Mouse (Mus musculus): Measurements from ENCODE around the gene Ccdc9b. TPM values are rescaled to one million over a fixed set of nuclear protein-coding genes. Genes with fewer than 3 reads are reported as not detected.

Ccdc9b gene
- polyA plus RNA-seq, 1 experiment from 2014 or later, result 1.3 TPM

DNA sequence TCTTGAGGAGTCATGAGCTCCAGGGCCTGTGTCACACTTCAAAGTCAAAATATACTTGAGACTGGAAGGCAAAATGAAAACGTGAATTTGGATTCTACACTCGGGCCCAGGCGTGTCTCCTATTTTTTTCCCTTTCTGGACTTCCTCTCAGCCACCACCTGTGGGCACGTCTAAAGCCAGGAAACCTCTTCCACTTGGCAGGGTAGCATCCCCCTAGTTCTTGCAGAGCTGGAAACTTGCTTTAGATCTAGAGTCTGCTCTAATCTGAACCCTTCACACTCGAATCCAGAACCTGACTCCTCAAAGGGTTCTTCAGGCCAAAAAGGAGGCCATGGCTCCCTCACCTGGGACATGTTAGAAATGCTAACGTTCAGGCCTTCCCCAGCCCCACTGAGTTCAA is 7.1 kb downstream of the Ccdc9b start:
- no peak overlapping the region for H3K4me2 ChIP-seq (ENCODE audit: low read length)
- H3K27me3 ChIP-seq (replicated peaks; ENCODE audit: control insufficient read depth, insufficient read depth, low read length), result no peaks in the 10 kb centered on the region
- H3K4me3 ChIP-seq (replicated peaks; ENCODE audit: low read length), result no peak overlapping the region
- H3K9ac ChIP-seq (replicated peaks; ENCODE audit: low read depth, low read length), result no peak overlapping the region
- WGBS, result 87% methylated on average over 6 of the region's 6 CpGs
- H3K4me1 ChIP-seq (replicated peaks; ENCODE audit: control insufficient read depth, insufficient read depth, low read length), result peaks cover 10% of the 10 kb centered on the region
- ATAC-seq, result no peak
- H3K27ac ChIP-seq (ENCODE audit: low read length), result no peak overlapping the region
- no peaks in the 10 kb centered on the region for H3K9me3 ChIP-seq (ENCODE audit: control insufficient read depth, low read length)
- H3K36me3 ChIP-seq (ENCODE audit: control insufficient read depth, insufficient read depth), result no peaks in the 10 kb centered on the region

DNA sequence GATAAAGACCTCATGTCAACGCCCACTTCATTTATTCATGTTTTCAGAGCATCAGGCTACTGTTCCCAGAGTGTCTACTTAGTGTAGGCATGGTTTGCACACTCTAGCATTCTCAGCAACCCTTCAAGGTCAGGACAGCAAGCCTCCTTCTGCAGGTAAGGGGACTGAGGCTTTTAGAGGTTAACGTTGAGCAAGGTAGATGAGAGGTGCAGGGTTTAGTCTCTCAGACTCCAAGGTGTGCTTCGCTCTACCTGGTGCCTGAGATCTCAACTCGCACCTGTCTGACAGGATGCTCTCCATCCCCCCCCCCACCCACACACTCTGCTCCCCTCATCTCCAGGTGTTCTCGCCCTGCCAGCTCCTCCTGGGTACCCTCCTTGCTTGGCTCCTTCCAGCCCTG is 8.3 kb downstream of the Ccdc9b start:
- H3K9ac ChIP-seq (replicated peaks; ENCODE audit: low read depth, low read length), result no peak overlapping the region
- WGBS, result 88% methylated on average over 5 of the region's 5 CpGs
- no peak overlapping the region for H3K4me3 ChIP-seq (replicated peaks; ENCODE audit: low read length)
- no peak overlapping the region for H3K27ac ChIP-seq (ENCODE audit: low read length)
- H3K4me1 ChIP-seq (replicated peaks; ENCODE audit: control insufficient read depth, insufficient read depth, low read length), result peaks cover 7% of the 10 kb centered on the region
- ATAC-seq, result no peak
- no peak overlapping the region for H3K4me2 ChIP-seq (ENCODE audit: low read length)
- H3K9me3 ChIP-seq (ENCODE audit: control insufficient read depth, low read length), result no peaks in the 10 kb centered on the region
- no peaks in the 10 kb centered on the region for H3K36me3 ChIP-seq (ENCODE audit: control insufficient read depth, insufficient read depth)
- no peaks in the 10 kb centered on the region for H3K27me3 ChIP-seq (replicated peaks; ENCODE audit: control insufficient read depth, insufficient read depth, low read length)

DNA sequence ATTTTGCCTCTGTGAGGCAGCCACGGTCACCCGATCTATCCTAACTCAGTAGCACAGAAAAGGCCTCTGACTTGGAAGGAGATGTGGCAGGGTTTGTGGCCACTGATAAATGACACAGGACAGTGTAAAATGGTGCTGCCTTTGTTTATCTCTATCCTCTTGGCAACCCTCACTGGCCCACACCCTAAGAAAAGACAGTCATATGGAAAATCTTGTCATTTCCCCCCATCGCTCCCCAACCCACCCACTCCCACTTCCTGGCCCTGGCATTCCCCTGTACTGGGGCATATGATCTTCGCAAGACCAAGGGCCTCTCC is 9.7 kb downstream of the Ccdc9b start:
- Histone ChIP-seq H3K27ac (ENCODE audit: low read length) (no peak overlapping the region), H3K9me3 (ENCODE audit: control insufficient read depth, low read length) (no peaks in the 10 kb centered on the region), H3K36me3 (ENCODE audit: control insufficient read depth, insufficient read depth) (no peaks in the 10 kb centered on the region), H3K4me3 (replicated peaks; ENCODE audit: low read length) (no peak overlapping the region), H3K4me1 (replicated peaks; ENCODE audit: control insufficient read depth, insufficient read depth, low read length) (peaks cover 13% of the 10 kb centered on the region), H3K27me3 (replicated peaks; ENCODE audit: control insufficient read depth, insufficient read depth, low read length) (no peaks in the 10 kb centered on the region), H3K9ac (replicated peaks; ENCODE audit: low read depth, low read length) (no peak overlapping the region), H3K4me2 (ENCODE audit: low read length) (no peak overlapping the region)
- WGBS, result 71% methylated on average over 3 of the region's 4 CpGs
- no peak for ATAC-seq

DNA sequence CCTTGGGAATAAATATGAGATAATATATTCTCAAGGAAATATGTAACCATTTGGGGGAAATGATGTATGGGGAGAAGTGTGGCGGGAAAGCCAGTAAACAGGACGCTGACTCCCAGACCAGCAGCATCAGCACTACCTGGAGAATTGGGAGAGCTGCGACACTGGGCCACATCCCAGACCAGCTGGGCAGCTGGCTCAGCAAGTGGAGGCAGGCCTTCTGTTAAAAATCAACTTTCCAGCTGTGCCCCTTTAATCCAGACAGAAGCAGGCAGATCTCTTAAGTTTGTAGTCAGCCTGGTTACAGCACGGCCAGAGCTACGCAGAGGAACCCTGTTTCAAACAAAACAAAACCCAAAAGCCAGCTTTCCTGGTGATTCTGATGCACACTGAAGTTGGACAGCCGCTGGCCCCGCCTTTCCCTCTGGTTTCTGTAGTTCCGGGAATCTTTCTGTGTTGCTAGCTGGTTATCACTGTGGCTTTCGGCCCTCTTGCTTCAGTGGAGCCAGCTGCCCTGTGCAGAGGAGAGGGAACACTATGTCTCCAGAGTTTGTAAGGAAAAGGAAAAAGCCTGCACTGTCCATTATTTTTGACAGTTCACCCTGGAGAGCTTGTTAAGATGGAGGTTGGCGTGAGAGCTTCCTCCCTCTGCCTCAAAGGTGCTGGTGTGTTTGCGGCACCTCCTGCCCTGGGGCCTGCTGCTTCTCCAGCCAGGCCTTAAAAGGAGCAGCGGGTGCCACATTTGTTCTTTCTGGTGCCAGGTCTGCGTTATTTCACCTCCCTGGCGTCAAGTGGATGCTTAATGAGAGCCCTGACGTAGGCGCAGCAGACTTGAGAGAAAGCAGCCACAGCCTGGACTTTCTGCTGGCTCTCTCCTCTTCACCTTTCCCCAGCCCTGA is 10.3 kb downstream of the Ccdc9b start:
- Histone ChIP-seq H3K4me2 (ENCODE audit: low read length) (no peak overlapping the region), H3K27me3 (replicated peaks; ENCODE audit: control insufficient read depth, insufficient read depth, low read length) (no peaks in the 10 kb centered on the region), H3K36me3 (ENCODE audit: control insufficient read depth, insufficient read depth) (no peaks in the 10 kb centered on the region), H3K4me3 (replicated peaks; ENCODE audit: low read length) (no peak overlapping the region), H3K27ac (ENCODE audit: low read length) (no peak overlapping the region), H3K9me3 (ENCODE audit: control insufficient read depth, low read length) (no peaks in the 10 kb centered on the region), H3K4me1 (replicated peaks; ENCODE audit: control insufficient read depth, insufficient read depth, low read length) (peaks cover 19% of the 10 kb centered on the region), H3K9ac (replicated peaks; ENCODE audit: low read depth, low read length) (no peak overlapping the region)
- WGBS, result 60% methylated on average over 16 of the region's 16 CpGs
- no peak for ATAC-seq

DNA sequence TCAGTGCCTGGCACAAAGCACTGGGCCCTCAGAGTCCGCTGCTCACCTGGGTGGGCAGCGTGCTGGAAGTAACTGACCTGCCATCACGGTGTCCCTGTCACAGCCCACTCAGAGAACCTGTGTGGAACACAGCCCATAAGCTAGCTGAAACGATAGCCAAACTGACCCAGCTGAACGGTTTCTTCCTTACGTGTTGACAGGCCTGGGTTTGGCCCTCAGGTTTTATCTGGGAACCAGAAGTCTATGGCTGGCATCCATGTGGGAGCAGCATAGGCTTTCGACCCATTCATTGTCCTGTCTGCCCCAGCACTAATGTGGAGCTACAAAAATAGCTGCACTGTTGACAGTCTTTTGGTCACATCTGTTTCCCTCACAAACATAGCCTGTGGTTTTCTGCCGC is 12.0 kb downstream of the Ccdc9b start:
- H3K9me3 ChIP-seq (ENCODE audit: control insufficient read depth, low read length), result no peaks in the 10 kb centered on the region
- no peaks in the 10 kb centered on the region for H3K36me3 ChIP-seq (ENCODE audit: control insufficient read depth, insufficient read depth)
- H3K4me2 ChIP-seq (ENCODE audit: low read length), result no peak overlapping the region
- WGBS, result 83% methylated on average over 8 of the region's 8 CpGs
- no peaks in the 10 kb centered on the region for H3K27me3 ChIP-seq (replicated peaks; ENCODE audit: control insufficient read depth, insufficient read depth, low read length)
- no peak overlapping the region for H3K4me3 ChIP-seq (replicated peaks; ENCODE audit: low read length)
- H3K27ac ChIP-seq (ENCODE audit: low read length), result no peak overlapping the region
- ATAC-seq, result no peak
- H3K9ac ChIP-seq (replicated peaks; ENCODE audit: low read depth, low read length), result no peak overlapping the region
- H3K4me1 ChIP-seq (replicated peaks; ENCODE audit: control insufficient read depth, insufficient read depth, low read length), result peaks cover 24% of the 10 kb centered on the region

DNA sequence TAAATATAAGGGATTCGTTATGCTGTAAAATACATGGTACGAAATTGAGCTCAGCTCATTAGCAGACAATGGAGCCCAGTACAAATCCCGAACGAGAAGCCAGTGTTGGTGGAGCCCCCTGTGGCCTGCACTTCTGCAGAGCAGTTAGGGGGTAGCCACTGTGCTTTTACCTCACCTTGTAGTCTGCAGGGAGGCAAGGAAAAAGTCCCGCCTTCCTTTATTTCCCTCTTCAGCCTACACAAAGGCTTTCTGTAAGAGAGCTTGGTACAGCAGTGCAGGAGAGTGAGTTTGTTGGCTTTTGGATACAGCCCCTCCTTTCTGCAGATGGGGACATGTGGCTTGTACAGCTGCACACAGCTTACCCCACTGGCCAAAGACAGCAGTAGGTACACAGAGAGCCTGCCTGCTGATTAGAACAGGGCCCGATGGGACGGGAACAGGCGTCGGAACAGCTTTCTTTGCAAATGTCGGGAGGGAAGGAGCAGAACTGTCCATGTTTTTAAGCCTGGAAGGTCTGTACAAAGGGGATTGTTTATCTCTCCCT is 13.0 kb downstream of the Ccdc9b start:
- Histone ChIP-seq H3K4me1 (replicated peaks; ENCODE audit: control insufficient read depth, insufficient read depth, low read length) (peaks cover 30% of the 10 kb centered on the region), H3K27ac (ENCODE audit: low read length) (no peak overlapping the region), H3K4me2 (ENCODE audit: low read length) (peak overlapping the region; percentile 10; the same call in 1 of the 2 replicates), H3K27me3 (replicated peaks; ENCODE audit: control insufficient read depth, insufficient read depth, low read length) (0 out of 2 replicates have a peak, but pooled peaks cover 4% of the 10 kb centered on the region), H3K36me3 (ENCODE audit: control insufficient read depth, insufficient read depth) (no peaks in the 10 kb centered on the region), H3K4me3 (replicated peaks; ENCODE audit: low read length) (no peak overlapping the region), H3K9ac (replicated peaks; ENCODE audit: low read depth, low read length) (peak overlapping the region; percentile 36; the same call in 1 of the 2 replicates), H3K9me3 (ENCODE audit: control insufficient read depth, low read length) (no peaks in the 10 kb centered on the region)
- WGBS, result 24% methylated on average over 10 of the region's 10 CpGs
- no peak for ATAC-seq

DNA sequence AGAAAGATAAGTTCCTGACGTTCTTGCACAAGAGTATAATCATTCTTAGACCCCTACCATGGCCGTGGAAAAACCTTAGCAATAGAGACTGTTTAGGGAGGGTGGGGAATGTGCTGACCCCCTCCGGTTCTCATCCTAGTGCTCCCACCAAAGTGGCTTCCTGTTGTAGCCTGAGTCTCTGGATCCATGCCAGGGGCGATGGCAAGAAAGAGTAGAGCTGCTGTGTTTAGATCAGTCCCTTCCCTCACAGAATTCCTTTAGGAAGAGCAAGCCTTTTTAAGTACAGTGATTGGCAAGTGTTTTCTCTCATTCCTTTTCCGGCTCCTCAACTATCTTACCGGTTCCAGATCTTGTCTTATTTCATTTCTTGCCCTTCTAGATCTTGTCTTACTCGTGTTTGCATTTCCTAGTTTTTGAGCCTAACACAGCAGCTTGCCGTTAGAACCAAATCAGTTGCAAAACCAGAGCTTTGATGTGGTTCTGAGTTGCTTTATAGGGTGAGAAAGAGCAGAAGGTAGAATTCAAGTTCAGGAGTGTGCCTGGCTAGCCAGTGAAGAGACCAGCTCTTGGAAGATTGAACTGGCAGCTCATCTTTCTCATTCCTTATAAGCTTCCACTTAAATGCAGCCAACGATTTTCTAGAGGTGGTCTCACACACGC is 15.0 kb downstream of the Ccdc9b start:
- 26% methylated on average over 10 of the region's 10 CpGs for WGBS
- Histone ChIP-seq H3K27me3 (replicated peaks; ENCODE audit: control insufficient read depth, insufficient read depth, low read length) (0 out of 2 replicates have a peak, but pooled peaks cover 5% of the 10 kb centered on the region), H3K9ac (replicated peaks; ENCODE audit: low read depth, low read length) (no peak overlapping the region), H3K4me3 (replicated peaks; ENCODE audit: low read length) (peak overlapping the region; percentile 82), H3K4me2 (ENCODE audit: low read length) (peak overlapping the region; percentile 78), H3K36me3 (ENCODE audit: control insufficient read depth, insufficient read depth) (no peaks in the 10 kb centered on the region), H3K27ac (ENCODE audit: low read length) (no peak overlapping the region), H3K4me1 (replicated peaks; ENCODE audit: control insufficient read depth, insufficient read depth, low read length) (peaks cover 28% of the 10 kb centered on the region), H3K9me3 (ENCODE audit: control insufficient read depth, low read length) (no peaks in the 10 kb centered on the region)
- no peak for ATAC-seq

DNA sequence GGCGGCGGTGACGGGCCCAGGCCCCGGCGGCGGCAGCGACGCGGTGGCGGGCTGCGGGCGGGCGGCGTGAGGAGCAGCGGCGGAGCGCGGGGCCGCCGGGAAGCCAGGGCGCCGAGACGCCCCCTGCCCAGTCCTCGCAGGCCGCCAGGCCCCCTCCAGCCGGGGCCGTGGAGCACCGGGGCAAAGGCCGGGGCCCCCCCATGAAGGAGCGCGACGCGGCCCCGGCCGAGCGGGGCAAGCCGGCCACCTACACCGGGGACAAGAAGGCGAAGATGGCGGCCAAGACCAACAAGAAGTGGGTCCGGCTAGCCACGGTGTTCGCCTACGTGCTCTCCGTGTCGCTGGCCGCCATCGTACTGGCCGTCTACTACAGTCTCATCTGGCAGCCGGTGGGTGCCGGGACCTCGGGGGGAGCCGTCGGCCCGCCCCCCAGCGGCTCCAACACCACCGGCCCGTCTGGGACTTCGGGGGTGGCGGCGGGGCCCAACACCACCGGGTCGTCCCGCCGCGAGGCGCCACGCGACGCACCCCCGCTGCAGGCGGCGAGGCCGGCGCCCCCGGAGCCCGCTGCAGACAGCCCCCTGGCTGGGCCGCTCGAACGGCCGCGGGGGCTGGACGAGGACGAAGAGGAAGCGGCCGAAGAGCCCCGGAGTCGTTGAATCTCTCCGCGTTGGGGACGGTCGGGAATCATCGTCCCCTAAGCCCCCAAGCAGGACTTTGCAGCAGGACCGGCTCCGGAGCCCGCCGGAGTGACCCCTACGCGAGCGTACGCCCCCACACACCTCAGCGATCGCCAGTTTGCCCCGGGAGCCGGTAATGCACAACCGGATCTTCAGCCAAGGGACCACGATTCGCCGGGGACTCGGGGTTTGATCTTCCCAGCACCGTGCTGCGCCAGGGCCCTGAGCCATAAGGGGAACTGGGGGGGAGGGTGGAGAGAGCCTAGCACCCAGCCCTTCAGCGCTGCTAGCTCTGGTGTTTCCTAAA is 16.3 kb downstream of the Ccdc9b start:
- WGBS, result under 1% methylated on average over 83 of the region's 113 CpGs
- H3K9me3 ChIP-seq (ENCODE audit: control insufficient read depth, low read length), result no peaks in the 10 kb centered on the region
- peak overlapping the region; percentile 12; the same call in 1 of the 2 replicates for H3K27ac ChIP-seq (ENCODE audit: low read length)
- H3K4me3 ChIP-seq (replicated peaks; ENCODE audit: low read length), result peak overlapping the region; percentile 82
- H3K4me2 ChIP-seq (ENCODE audit: low read length), result peak overlapping the region; percentile 78
- H3K4me1 ChIP-seq (replicated peaks; ENCODE audit: control insufficient read depth, insufficient read depth, low read length), result peaks cover 28% of the 10 kb centered on the region
- peak; percentile 32 for ATAC-seq
- no peaks in the 10 kb centered on the region for H3K36me3 ChIP-seq (ENCODE audit: control insufficient read depth, insufficient read depth)
- H3K9ac ChIP-seq (replicated peaks; ENCODE audit: low read depth, low read length), result peak overlapping the region; percentile 86
- H3K27me3 ChIP-seq (replicated peaks; ENCODE audit: control insufficient read depth, insufficient read depth, low read length), result 0 out of 2 replicates have a peak, but pooled peaks cover 7% of the 10 kb centered on the region
